Mouse (Mus musculus): ENCODE measurements at regions not wholly inside any gene's neighbourhood (a gene's known extent, or its start where the extent isn't known, plus 50 kb on each side); places are given as distances from the start of the nearest gene placed in this dataset.
A peak's percentile ranks its signal among the peaks of the same experiment; 100 is the strongest.

DNA sequence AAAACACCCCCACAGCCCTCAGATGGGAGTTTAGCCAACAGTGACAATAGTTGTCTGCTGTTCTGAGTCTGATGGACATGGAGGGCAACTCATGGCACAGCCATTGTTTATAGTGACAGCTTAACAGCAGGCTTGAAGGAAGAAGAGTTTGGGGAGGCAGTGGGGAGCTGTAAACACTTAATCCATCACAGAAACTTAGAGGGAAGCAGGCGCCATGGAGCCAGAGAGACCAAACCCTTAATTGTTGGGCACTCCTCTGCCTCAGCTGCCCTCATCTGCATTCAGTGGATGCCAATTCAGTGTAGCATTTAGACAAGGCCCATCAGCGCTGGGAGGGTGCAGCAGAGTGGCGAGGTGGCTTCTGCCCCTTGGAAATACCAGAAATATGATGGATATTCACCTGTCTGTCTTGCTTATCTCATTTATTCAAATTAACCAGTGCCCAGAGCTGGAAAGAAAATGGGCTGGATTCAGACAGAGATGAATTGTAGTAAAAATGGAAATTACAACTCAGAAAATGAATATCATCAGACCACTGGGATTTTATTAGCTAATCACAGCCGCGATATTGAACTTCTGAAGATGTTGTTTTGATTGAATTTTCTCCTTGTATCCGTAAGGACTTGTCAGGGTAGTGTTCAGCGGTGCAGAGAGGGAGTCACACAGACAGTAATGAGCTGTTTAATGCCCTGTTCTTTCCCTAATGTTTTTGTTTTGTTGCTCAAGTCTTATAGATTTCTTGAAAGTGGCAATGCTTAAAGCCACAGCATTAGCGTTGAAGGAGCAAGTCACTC lies 108.1 kb downstream of the Ackr3 start:
- H3K36me3 ChIP-seq (ENCODE audit: insufficient read depth) = no peaks in the 10 kb centered on the region
- no peak for ATAC-seq

GRCm38 (mm10) chr1:90313750-90314359 lies 110.1 kb downstream of the Ackr3 start:
- Histone ChIP-seq H3K4me1 (ENCODE audit: insufficient read depth) (no peaks in the 10 kb centered on the region), H3K4me3 (ENCODE audit: low read depth, low read length) (no peak overlapping the region), H3K9me3 (ENCODE audit: low read length) (no peaks in the 10 kb centered on the region), H3K27ac (ENCODE audit: low read depth, low read length) (no peak overlapping the region), H3K9ac (no peak overlapping the region), H3K36me3 (ENCODE audit: insufficient read depth) (no peaks in the 10 kb centered on the region), H3K27me3 (ENCODE audit: insufficient read depth, low read length) (no peaks in the 10 kb centered on the region; the same call in 1 of the 2 replicates), H3K4me2 (ENCODE audit: low read depth) (no peak overlapping the region)
- no peak for DNase-seq
- no peak for ATAC-seq
- no peak for TF ChIP-seq CTCF (IDR thresholded peaks at IDR 0.05; ENCODE audit: low read depth)
- 73% methylated on average over 12 of the region's 12 CpGs for WGBS

More for the DNA sequence above, 108.1 kb downstream of the Ackr3 start:
- no peak for TF ChIP-seq CTCF (IDR thresholded peaks at IDR 0.05; ENCODE audit: low read depth)
- no peak overlapping the region for H3K27ac ChIP-seq (ENCODE audit: low read depth, low read length)
- no peaks in the 10 kb centered on the region; the same call in 1 of the 2 replicates for H3K27me3 ChIP-seq (ENCODE audit: insufficient read depth, low read length)
- H3K9ac ChIP-seq = no peak overlapping the region
- DNase-seq = no peak
- H3K4me1 ChIP-seq (ENCODE audit: insufficient read depth) = no peaks in the 10 kb centered on the region
- 55% methylated on average over 8 of the region's 8 CpGs for WGBS
- no peak overlapping the region for H3K4me2 ChIP-seq (ENCODE audit: low read depth)
- H3K4me3 ChIP-seq (ENCODE audit: low read depth, low read length) = no peak overlapping the region
- H3K9me3 ChIP-seq (ENCODE audit: low read length) = no peaks in the 10 kb centered on the region

- no peaks in the 10 kb centered on the region for H3K4me1 ChIP-seq (ENCODE audit: insufficient read depth)
- no peak overlapping the region for H3K27ac ChIP-seq (ENCODE audit: low read depth, low read length)
- no peaks in the 10 kb centered on the region for H3K9me3 ChIP-seq (ENCODE audit: low read length)
- TF ChIP-seq CTCF (IDR thresholded peaks at IDR 0.05; ENCODE audit: low read depth) = no peak
- H3K36me3 ChIP-seq (ENCODE audit: insufficient read depth) = no peaks in the 10 kb centered on the region
- DNase-seq = no peak
- H3K4me3 ChIP-seq (ENCODE audit: low read depth, low read length) = no peak overlapping the region
- H3K27me3 ChIP-seq (ENCODE audit: insufficient read depth, low read length) = no peaks in the 10 kb centered on the region; the same call in 1 of the 2 replicates
- no peak overlapping the region for H3K4me2 ChIP-seq (ENCODE audit: low read depth)
- WGBS = 50% methylated on average over 6 of the region's 6 CpGs
- ATAC-seq = no peak
- no peak overlapping the region for H3K9ac ChIP-seq
Measured at GRCm38 (mm10) chr1:90317902-90318301, 114.1 kb downstream of the Ackr3 start.

DNA sequence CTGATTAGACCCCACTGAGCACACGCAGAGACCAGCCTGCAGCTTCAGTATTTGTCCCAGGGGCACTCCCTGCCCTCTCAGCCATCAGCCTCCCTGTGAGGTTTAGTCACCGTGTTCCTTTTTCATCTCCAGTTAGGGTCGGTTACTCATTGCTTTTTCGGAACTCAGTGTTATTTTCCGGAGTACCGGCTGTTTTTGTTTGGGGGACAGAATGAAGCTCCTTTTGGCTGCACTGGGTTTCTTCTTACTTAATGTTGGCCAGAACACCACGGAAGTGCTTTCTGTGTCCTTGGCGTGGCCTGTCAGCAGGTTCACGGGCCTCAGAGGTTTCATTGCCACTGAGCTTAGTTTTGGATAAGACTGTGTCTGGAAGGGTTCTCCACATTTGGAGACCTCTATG lies 114.7 kb downstream of the Ackr3 start:
- WGBS = 81% methylated on average over 9 of the region's 9 CpGs
- Histone ChIP-seq H3K9ac (no peak overlapping the region), H3K27ac (ENCODE audit: low read depth, low read length) (no peak overlapping the region), H3K36me3 (ENCODE audit: insufficient read depth) (no peaks in the 10 kb centered on the region), H3K4me1 (ENCODE audit: insufficient read depth) (no peaks in the 10 kb centered on the region), H3K4me2 (ENCODE audit: low read depth) (no peak overlapping the region), H3K9me3 (ENCODE audit: low read length) (no peaks in the 10 kb centered on the region), H3K27me3 (ENCODE audit: insufficient read depth, low read length) (no peaks in the 10 kb centered on the region), H3K4me3 (ENCODE audit: low read depth, low read length) (no peak overlapping the region)
- TF ChIP-seq CTCF (IDR thresholded peaks at IDR 0.05; ENCODE audit: low read depth) = no peak
- no peak for ATAC-seq
- DNase-seq = no peak

- Histone ChIP-seq H3K9me3 (ENCODE audit: low read length) (no peaks in the 10 kb centered on the region), H3K4me1 (ENCODE audit: insufficient read depth) (no peaks in the 10 kb centered on the region), H3K27me3 (ENCODE audit: insufficient read depth, low read length) (no peaks in the 10 kb centered on the region), H3K4me3 (ENCODE audit: low read depth, low read length) (no peak overlapping the region), H3K27ac (ENCODE audit: low read depth, low read length) (no peak overlapping the region), H3K9ac (no peak overlapping the region), H3K4me2 (ENCODE audit: low read depth) (no peak overlapping the region), H3K36me3 (ENCODE audit: insufficient read depth) (no peaks in the 10 kb centered on the region)
- 70% methylated on average over 9 of the region's 9 CpGs for WGBS
- DNase-seq = no peak
- TF ChIP-seq CTCF (IDR thresholded peaks at IDR 0.05; ENCODE audit: low read depth) = no peak
- ATAC-seq = no peak
Measured at GRCm38 (mm10) chr1:90320518-90320917, 116.7 kb downstream of the Ackr3 start.

DNA sequence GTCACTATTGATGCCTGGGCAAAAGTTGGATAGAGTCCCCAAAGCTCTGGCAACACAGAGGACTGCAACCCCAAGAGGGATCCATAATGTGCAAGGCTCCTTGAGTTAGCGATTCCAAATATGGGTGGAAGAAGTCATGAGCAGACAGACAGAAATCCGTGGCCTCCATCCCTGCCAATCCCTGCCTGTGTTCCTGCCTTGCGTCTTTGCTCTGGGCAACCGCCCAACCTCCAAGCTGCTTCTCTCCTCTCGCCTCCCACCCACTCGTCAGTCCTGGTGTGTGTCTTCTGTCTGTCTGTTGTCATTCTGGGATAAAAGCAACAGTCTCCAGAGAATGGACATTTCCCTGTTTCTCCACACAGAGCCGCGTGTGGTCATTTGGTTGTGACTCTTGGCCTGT lies 117.7 kb downstream of the Ackr3 start:
- H3K27ac ChIP-seq (ENCODE audit: low read depth, low read length) = no peak overlapping the region
- no peaks in the 10 kb centered on the region for H3K36me3 ChIP-seq (ENCODE audit: insufficient read depth)
- H3K9me3 ChIP-seq (ENCODE audit: low read length) = no peaks in the 10 kb centered on the region
- H3K4me1 ChIP-seq (ENCODE audit: insufficient read depth) = no peaks in the 10 kb centered on the region
- 72% methylated on average over 8 of the region's 8 CpGs for WGBS
- no peak overlapping the region for H3K9ac ChIP-seq
- no peaks in the 10 kb centered on the region for H3K27me3 ChIP-seq (ENCODE audit: insufficient read depth, low read length)
- H3K4me2 ChIP-seq (ENCODE audit: low read depth) = no peak overlapping the region
- ATAC-seq (no peak), DNase-seq (no peak)
- TF ChIP-seq CTCF (IDR thresholded peaks at IDR 0.05; ENCODE audit: low read depth) = no peak
- H3K4me3 ChIP-seq (ENCODE audit: low read depth, low read length) = no peak overlapping the region

- DNase-seq (peak; percentile 56), ATAC-seq (peak; percentile 71)
- Histone ChIP-seq H3K4me2 (ENCODE audit: low read depth) (no peak overlapping the region), H3K4me1 (ENCODE audit: insufficient read depth) (no peaks in the 10 kb centered on the region), H3K9ac (no peak overlapping the region), H3K36me3 (ENCODE audit: insufficient read depth) (no peaks in the 10 kb centered on the region), H3K27ac (ENCODE audit: low read depth, low read length) (no peak overlapping the region), H3K9me3 (ENCODE audit: low read length) (no peaks in the 10 kb centered on the region), H3K27me3 (ENCODE audit: insufficient read depth, low read length) (no peaks in the 10 kb centered on the region), H3K4me3 (ENCODE audit: low read depth, low read length) (no peak overlapping the region)
- WGBS = 42% methylated on average over 6 of the region's 6 CpGs
- no peak for TF ChIP-seq CTCF (IDR thresholded peaks at IDR 0.05; ENCODE audit: low read depth)
Measured at GRCm38 (mm10) chr1:90327237-90327636, 123.5 kb downstream of the Ackr3 start.

All from forebrain, postnatal 0 days (tissue).